Mouse (Mus musculus) liver, embryonic 12.5 days (tissue): ENCODE measurements around the gene Pnpla1. TPM values are rescaled to one million over a fixed set of nuclear protein-coding genes. Genes with fewer than 3 reads are reported as not detected.

Experiments
- ATAC-seq: fragments of 200-750 bp; cut with Nextera tagmentation; 2 replicates; pipeline ENCODE4 v1.8.0; 2017; ENCODE audit warnings: moderate number of reproducible peaks, mild to moderate bottlenecking, moderate library complexity
- H3K27ac ChIP-seq: fragments of 300-500 bp; sonication (generic); 2 replicates; pipeline ENCODE4 v1.5.1; 2016; ENCODE audit warnings: mild to moderate bottlenecking
- H3K27me3 ChIP-seq: fragments of 300-500 bp; sonication (generic); replicated peaks from 2 replicates; pipeline ENCODE4 v1.6.1; 2016; ENCODE audit warnings: mild to moderate bottlenecking, moderate library complexity
- H3K36me3 ChIP-seq: fragments of 300-500 bp; sonication (generic); 2 replicates; pipeline ENCODE4 v1.6.1; 2016; ENCODE audit warnings: mild to moderate bottlenecking, moderate library complexity
- H3K4me1 ChIP-seq: fragments of 300-500 bp; sonication (generic); 2 replicates; pipeline ENCODE4 v1.6.1; 2016
- H3K4me2 ChIP-seq: fragments of 300-500 bp; sonication (generic); 2 replicates; pipeline ENCODE4 v1.6.1; 2016; ENCODE audit warnings: mild to moderate bottlenecking, moderate library complexity
- H3K4me3 ChIP-seq: fragments of 300-500 bp; sonication (generic); 2 replicates; pipeline ENCODE4 v1.5.1; 2016; ENCODE audit warnings: mild to moderate bottlenecking, moderate library complexity
- H3K9ac ChIP-seq: fragments of 300-500 bp; sonication (generic); 2 replicates; pipeline ENCODE4 v1.6.1; 2016; ENCODE audit warnings: mild to moderate bottlenecking, moderate library complexity
- H3K9me3 ChIP-seq: fragments of 300-500 bp; sonication (generic); replicated peaks from 2 replicates; pipeline ENCODE4 v1.6.1; 2016; ENCODE audit warnings: mild to moderate bottlenecking, moderate library complexity
- WGBS: fragments of 180-500 bp; shearing (Covaris S2); methylation state at CpG from one replicate; pipeline ENCODE4 v1.1.7; 2016; ENCODE audit not compliant: insufficient replicate concordance; 5-methylcytosine and 5-hydroxymethylcytosine counted together
- polyA plus RNA-seq: library from polyadenylated mRNA; unstranded; fragments of >200 nt; fragmentation: Nextera tagmentation; extraction: Ambion mirVana; gene quantifications from 2 replicates; pipeline ENCODE4 v1.2.1, GENCODE M21; 2016

The Pnpla1 gene
- polyA plus RNA-seq, 1 experiment from 2014 or later: not detected

DNA sequence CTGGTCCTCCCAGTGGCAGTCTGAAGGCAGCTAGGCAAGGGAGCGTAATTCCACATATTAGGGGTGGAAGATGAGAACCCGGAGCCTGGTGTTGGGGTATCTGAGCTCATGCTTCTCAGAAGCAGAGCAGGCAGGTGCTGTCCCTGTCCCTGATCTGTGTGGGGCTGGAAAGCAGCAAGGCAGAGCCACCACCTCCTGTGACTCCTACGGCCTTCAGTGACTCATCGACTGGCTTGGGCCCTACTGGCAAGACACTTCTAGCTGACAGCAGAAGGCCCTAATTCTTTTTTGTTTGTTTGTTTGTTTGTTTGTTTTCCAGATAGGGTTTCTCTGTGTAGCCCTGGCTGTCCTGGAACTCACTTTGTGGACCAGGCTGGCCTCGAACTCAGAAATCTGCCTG lies 7.7 kb upstream of the Pnpla1 start:
- 81% methylated on average over 5 of the region's 5 CpGs for WGBS
- Histone ChIP-seq H3K36me3 (no peaks in the 10 kb centered on the region), H3K9me3 (no peaks in the 10 kb centered on the region), H3K27me3 (no peaks in the 10 kb centered on the region; the same call in 1 of the 2 replicates), H3K4me1 (peaks cover 28% of the 10 kb centered on the region), H3K4me3 (no peak overlapping the region), H3K4me2 (no peak overlapping the region), H3K27ac (no peak overlapping the region), H3K9ac (no peak overlapping the region)
- no peak for ATAC-seq

DNA sequence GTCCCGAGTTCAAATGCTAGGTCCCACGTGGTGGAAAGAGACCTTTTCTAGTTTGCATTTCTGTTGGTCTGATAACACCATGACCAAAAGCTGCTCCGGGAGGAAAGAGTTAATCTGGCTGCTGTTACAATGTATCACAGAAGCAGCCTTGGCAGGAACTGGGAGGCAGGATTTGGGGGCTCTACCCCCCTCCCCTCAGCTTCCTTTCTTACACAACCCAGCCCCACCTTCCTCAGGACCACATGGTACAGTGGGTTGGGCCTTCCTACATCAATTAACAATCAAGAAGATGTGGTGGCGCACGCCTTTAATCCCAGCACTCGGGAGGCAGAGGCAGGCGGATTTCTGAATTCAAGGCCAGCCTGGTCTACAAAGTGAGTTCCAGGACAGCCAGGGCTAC lies 3.8 kb upstream of the Pnpla1 start:
- Histone ChIP-seq H3K4me3 (no peak overlapping the region), H3K9me3 (peaks cover 4% of the 10 kb centered on the region; the same call in 1 of the 2 replicates), H3K4me1 (0 out of 2 replicates have a peak, but pooled peaks cover 8% of the 10 kb centered on the region), H3K27ac (no peak overlapping the region), H3K4me2 (no peak overlapping the region), H3K36me3 (no peaks in the 10 kb centered on the region), H3K27me3 (peaks cover 27% of the 10 kb centered on the region), H3K9ac (no peak overlapping the region)
- no peak for ATAC-seq
- 62% methylated on average over 7 of the region's 7 CpGs for WGBS

DNA sequence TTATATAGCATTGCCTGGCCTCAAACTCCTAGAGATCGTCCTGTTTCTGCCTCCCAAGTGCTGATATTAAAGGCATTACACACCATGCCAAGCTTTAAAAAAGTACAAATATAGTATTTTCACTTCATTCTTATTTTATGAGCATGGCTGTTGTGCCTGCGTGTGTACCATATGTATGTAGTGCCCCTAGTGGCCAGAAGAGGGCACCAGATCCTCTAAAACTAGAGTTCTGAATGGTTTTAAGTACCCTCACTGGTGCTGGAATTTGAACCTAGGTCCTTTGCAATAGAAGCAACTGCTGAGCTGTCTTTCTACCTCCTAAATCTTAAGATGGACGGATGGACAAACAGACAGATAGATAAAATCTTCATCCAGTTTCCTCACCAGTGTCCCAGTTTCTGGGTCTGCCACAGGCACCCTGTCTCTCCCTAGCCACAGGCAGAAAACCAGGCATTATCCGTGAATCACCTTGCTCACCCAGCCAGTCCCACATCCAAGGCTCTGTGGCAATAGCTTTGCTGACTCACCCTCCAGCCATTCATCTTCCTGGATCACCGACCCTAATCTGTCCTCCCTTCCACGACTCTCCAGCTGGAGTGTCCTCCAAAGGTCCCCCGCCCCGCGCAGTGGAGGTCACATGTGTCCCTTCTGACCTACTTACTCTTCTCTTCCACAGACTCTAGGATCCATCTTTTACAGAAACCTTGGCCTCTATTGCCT lies 2.9 kb upstream of the Pnpla1 start:
- Histone ChIP-seq H3K27me3 (peaks cover 33% of the 10 kb centered on the region), H3K4me3 (no peak overlapping the region), H3K9me3 (peaks cover 4% of the 10 kb centered on the region; the same call in 1 of the 2 replicates), H3K4me1 (0 out of 2 replicates have a peak, but pooled peaks cover 8% of the 10 kb centered on the region), H3K36me3 (no peaks in the 10 kb centered on the region), H3K27ac (no peak overlapping the region), H3K4me2 (no peak overlapping the region), H3K9ac (no peak overlapping the region)
- WGBS: 62% methylated on average over 9 of the region's 9 CpGs
- no peak for ATAC-seq

DNA sequence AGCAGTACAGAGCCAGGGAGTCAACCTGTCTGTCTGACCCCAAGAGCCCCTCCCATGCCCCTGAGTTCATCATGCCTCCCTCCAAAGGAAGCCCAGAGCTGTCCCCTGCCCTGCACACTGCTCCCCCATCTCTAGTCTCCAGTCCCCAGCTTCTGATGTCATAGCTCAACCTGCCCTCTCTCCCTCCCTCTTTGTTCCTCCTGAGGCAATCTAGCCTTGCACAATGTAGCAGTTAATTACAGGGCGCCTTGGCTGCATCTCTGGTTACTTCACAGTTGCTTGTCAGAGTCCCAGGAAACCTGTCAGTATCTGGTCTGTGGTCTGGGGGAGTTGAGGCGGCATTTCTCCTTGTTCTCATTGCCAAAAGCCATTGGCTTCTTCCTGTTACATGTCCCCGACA lies 2.2 kb upstream of the Pnpla1 start:
- H3K4me1 ChIP-seq: 0 out of 2 replicates have a peak, but pooled peaks cover 8% of the 10 kb centered on the region
- H3K9ac ChIP-seq: no peak overlapping the region
- no peak for ATAC-seq
- no peaks in the 10 kb centered on the region for H3K36me3 ChIP-seq
- H3K4me2 ChIP-seq: no peak overlapping the region
- H3K27ac ChIP-seq: no peak overlapping the region
- H3K27me3 ChIP-seq: peaks cover 33% of the 10 kb centered on the region
- peaks cover 4% of the 10 kb centered on the region; the same call in 1 of the 2 replicates for H3K9me3 ChIP-seq
- WGBS: 39% methylated on average over 3 of the region's 3 CpGs
- H3K4me3 ChIP-seq: no peak overlapping the region

DNA sequence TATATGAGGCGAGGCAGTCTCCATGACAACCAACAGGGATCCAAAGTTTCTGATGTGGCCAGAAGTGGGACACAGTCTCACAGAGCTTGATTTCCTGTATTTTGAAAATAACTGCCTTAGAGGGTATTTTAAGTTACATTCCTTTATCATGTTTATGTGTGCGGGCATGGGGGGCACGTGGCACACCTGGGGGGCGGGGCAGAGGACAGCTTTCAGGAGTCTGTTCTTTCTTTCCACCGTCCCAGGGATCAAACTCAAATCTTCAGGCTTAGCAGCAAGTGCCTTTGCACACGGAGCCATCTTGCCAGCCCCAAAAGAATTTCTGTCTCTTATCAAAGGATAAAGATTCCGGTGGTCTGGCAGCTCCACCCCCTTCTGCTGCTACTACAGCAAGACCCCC lies 5.7 kb downstream of the Pnpla1 start:
- WGBS: 45% methylated on average over 7 of the region's 7 CpGs
- Histone ChIP-seq H3K4me2 (no peak overlapping the region), H3K36me3 (no peaks in the 10 kb centered on the region), H3K9ac (no peak overlapping the region), H3K27ac (no peak overlapping the region), H3K4me3 (no peak overlapping the region), H3K27me3 (peaks cover 17% of the 10 kb centered on the region), H3K9me3 (no peaks in the 10 kb centered on the region), H3K4me1 (no peaks in the 10 kb centered on the region)
- ATAC-seq: no peak

DNA sequence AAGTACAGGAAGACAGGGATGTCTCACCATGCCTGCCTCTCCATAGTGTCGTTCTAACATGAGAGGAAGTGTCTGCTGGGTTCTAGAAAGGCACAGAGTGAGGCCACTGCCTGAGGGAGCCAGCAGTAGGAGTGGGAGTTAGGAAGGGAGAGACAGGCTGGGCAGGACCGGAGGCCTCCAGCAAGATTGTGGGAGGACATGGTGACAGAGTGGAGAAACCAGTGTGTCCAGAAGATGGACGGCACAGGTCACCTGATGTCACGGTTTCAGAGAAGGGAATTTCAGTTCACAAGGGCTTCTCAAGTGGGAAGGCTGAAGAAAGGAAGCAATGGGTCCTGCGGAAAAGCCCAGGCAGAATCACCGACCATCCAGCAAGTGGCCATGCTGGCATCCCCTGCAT lies 6.3 kb downstream of the Pnpla1 start:
- H3K27me3 ChIP-seq: peaks cover 15% of the 10 kb centered on the region; the same call in 1 of the 2 replicates
- H3K9me3 ChIP-seq: no peaks in the 10 kb centered on the region
- H3K4me1 ChIP-seq: 0 out of 2 replicates have a peak, but pooled peaks cover 2% of the 10 kb centered on the region
- no peak overlapping the region for H3K4me3 ChIP-seq
- no peak overlapping the region for H3K27ac ChIP-seq
- ATAC-seq: no peak
- no peak overlapping the region for H3K9ac ChIP-seq
- H3K36me3 ChIP-seq: no peaks in the 10 kb centered on the region
- no peak overlapping the region for H3K4me2 ChIP-seq
- WGBS: 64% methylated on average over 6 of the region's 6 CpGs

DNA sequence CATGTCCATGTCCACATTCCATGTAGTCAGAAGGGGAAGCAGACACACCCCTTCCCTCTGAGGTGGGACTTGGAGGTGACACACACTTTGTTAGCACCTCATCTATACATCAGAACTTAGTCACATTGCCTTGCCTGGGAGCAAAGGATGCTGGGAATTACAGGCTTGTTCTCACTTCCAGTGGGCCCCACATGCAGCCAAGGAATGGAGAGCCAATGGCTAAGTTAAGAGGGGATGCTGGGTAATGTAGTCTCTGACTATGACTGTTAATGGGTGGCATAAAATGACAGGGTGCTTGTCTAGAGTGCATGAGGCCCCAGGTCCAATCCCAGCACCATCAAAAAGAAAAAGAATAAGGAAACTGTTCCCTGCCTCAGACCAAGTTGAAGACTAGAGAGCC lies 8.7 kb downstream of the Pnpla1 start:
- Histone ChIP-seq H3K9ac (no peak overlapping the region), H3K27me3 (0 out of 2 replicates have a peak, but pooled peaks cover 16% of the 10 kb centered on the region), H3K27ac (no peak overlapping the region), H3K9me3 (no peaks in the 10 kb centered on the region), H3K36me3 (no peaks in the 10 kb centered on the region), H3K4me3 (no peak overlapping the region), H3K4me2 (no peak overlapping the region), H3K4me1 (0 out of 2 replicates have a peak, but pooled peaks cover 5% of the 10 kb centered on the region)
- no peak for ATAC-seq

DNA sequence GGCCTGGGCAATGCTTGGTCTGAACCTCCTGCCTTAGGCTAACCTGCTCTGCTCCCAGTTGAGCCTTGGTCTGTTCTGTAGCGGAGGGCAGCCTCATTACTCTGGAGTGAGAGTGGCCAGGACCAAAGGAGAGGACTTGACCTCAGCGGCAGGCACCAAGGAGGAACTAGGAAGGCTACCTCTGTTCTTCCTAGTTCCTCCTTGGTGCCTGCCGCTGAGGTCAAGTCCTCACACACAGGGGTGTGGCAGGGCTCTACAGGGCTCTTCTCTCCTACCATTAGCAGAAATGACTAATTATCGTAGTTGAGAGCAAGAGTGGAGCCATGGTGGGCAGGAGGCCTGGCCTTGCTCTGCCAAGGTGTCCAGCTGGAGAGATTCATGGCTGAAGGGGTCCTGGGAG lies 9.2 kb downstream of the Pnpla1 start:
- H3K9me3 ChIP-seq: no peaks in the 10 kb centered on the region
- H3K9ac ChIP-seq: no peak overlapping the region
- H3K27me3 ChIP-seq: 0 out of 2 replicates have a peak, but pooled peaks cover 15% of the 10 kb centered on the region
- ATAC-seq: no peak
- no peak overlapping the region for H3K27ac ChIP-seq
- 0 out of 2 replicates have a peak, but pooled peaks cover 5% of the 10 kb centered on the region for H3K4me1 ChIP-seq
- H3K4me2 ChIP-seq: no peak overlapping the region
- no peaks in the 10 kb centered on the region for H3K36me3 ChIP-seq
- H3K4me3 ChIP-seq: no peak overlapping the region
- 53% methylated on average over 4 of the region's 4 CpGs for WGBS

DNA sequence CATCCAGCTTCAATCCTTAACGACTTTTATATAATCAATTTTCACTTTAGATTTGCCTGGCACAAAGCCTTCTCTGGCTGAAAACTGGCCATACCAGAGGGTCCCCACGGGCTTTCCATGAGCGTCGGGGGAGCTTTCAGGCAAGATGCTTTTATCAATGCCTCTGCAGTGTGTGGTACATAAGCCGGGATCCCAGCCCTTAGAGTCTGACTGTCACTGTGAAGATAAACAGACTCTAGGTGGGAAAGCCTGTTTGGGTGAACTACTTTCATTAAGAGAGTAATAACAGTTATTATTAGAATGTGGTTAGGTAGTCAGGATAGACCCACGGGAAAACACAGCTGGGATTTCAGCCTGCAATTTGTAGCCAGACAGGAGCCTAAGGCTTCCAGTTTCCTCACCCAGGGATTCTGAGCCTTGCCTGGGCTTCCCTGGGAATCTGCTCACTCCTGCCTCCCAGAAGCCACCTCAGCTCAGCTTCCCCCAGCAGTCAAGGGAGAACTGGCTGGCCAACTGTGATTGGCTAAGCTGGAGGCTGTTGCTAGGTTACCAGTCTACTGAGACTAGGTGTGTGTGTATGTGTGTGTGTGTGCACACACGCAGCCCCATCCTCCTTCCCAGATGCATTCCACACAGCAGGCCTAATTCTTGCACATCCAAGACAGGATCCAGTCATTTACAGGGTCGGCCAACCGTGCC lies 11.3 kb downstream of the Pnpla1 start:
- no peak overlapping the region for H3K4me3 ChIP-seq
- WGBS: 55% methylated on average over 9 of the region's 9 CpGs
- 0 out of 2 replicates have a peak, but pooled peaks cover 5% of the 10 kb centered on the region for H3K4me1 ChIP-seq
- H3K27ac ChIP-seq: no peak overlapping the region
- H3K36me3 ChIP-seq: no peaks in the 10 kb centered on the region
- H3K9ac ChIP-seq: no peak overlapping the region
- H3K4me2 ChIP-seq: no peak overlapping the region
- H3K27me3 ChIP-seq: peaks cover 22% of the 10 kb centered on the region; the same call in 1 of the 2 replicates
- no peaks in the 10 kb centered on the region for H3K9me3 ChIP-seq
- ATAC-seq: no peak

DNA sequence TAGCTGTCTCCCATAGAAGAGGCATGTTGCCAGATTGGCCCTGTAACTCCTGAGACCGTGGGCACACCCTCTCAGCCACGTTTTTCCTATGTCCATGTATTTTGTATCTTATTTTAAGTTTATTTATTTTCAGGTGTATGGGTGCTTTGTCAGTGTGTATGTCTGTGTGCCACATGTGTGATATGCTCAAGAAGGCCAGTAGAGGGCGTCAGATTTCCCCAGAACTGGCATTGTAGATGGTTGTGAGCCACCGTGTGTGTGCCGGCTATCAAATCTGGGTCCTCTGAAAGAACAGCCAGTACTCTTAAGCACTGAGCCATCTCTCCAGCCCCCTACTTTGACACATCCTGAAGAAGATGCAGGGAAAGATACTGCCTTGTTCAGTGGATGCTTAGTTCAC lies 12.2 kb downstream of the Pnpla1 start:
- WGBS: 60% methylated on average over 5 of the region's 5 CpGs
- H3K36me3 ChIP-seq: no peaks in the 10 kb centered on the region
- peaks cover 30% of the 10 kb centered on the region for H3K27me3 ChIP-seq
- H3K9me3 ChIP-seq: no peaks in the 10 kb centered on the region
- H3K4me3 ChIP-seq: no peak overlapping the region
- H3K4me1 ChIP-seq: peaks cover 12% of the 10 kb centered on the region
- no peak overlapping the region for H3K4me2 ChIP-seq
- H3K27ac ChIP-seq: no peak overlapping the region
- ATAC-seq: no peak
- no peak overlapping the region for H3K9ac ChIP-seq

DNA sequence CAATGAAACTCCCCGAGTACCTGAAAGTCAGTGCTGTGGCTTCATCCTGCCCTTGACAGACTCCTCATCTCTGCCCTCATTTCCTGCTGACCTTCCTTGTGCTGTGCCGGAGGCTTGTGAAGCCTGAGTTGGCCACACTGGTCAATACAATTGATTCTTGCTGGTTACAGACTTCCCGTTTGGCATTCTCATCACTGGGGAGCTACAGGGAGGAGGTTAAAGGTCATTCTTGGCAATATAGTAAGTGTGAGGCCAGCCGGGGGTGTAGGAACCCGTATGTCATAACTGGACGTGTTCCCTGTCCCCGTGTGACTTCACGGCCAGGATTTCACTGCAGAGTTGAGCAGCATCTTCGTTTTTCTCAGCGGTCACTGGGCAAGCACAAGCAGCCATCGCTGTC lies 13.6 kb downstream of the Pnpla1 start:
- Histone ChIP-seq H3K36me3 (no peaks in the 10 kb centered on the region), H3K9me3 (no peaks in the 10 kb centered on the region), H3K27ac (no peak overlapping the region), H3K27me3 (peaks cover 43% of the 10 kb centered on the region), H3K4me1 (peaks cover 19% of the 10 kb centered on the region), H3K4me2 (no peak overlapping the region), H3K4me3 (no peak overlapping the region), H3K9ac (no peak overlapping the region)
- ATAC-seq: no peak
- WGBS: 53% methylated on average over 11 of the region's 11 CpGs

DNA sequence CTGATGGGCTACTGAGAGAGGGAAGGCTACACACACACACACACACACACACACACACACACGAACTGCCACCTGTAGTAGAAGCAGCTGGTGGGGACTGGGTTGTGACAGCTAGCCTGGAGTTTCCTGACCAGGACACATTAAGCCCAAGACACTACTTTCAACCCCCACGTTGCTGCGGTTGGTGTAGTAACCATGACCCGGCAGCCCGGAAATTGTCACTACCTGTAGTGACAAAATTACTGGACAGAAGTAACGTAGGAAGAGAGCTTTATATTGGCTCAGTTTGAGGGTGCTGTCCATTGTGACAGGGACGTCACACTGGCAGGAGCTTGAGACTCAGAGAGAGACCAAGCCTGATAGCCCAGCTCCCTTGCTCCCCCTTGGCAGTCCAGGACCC lies 14.1 kb downstream of the Pnpla1 start:
- H3K27ac ChIP-seq: no peak overlapping the region
- no peak for ATAC-seq
- peaks cover 21% of the 10 kb centered on the region for H3K4me1 ChIP-seq
- no peak overlapping the region for H3K9ac ChIP-seq
- H3K4me3 ChIP-seq: no peak overlapping the region
- no peaks in the 10 kb centered on the region for H3K9me3 ChIP-seq
- H3K36me3 ChIP-seq: no peaks in the 10 kb centered on the region
- WGBS: 69% methylated on average over 7 of the region's 7 CpGs
- H3K27me3 ChIP-seq: peaks cover 48% of the 10 kb centered on the region
- no peak overlapping the region for H3K4me2 ChIP-seq
